ENCODE assay signal across 9 mouse cellular contexts in genomic region chr10:39470321-39470720, GRCm38 (mm10).
A peak's percentile ranks its signal among the peaks of the same experiment; 100 is the strongest.
DNase-seq lines count a peak whose midpoint lies in the region; ATAC-seq lines count a peak whose summit lies in the region.
"Had no signal": no experiment of that assay in that cellular context is flagged by ENCODE, and none has a peak within 500 bp of the region (broad histone marks: within the 10 kb centered on the region; RNA-seq: fewer than 3 reads in every experiment).

No protein-coding gene starts in this region.

- DNase-seq in ovary, adult 18-20 months (ENCODE audit: low spot score): peak; percentile 45
- DNase-seq in ovary, postnatal 36 days (ENCODE audit: low spot score): no peak
- peak; percentile 59 for DNase-seq in adrenal gland, postnatal 14 days
- DNase-seq in gastrocnemius, postnatal 36 days: peak; percentile 50 to 67
- peak; percentile 44 to 65 for DNase-seq in natural killer cell, adult 2 months (ENCODE audit: low spot score in 2 of 2)
- DNase-seq in B cell, adult 2 months: no peak
- DNase-seq: cerebellum, postnatal 14 days; layer of hippocampus, postnatal 36 days had no signal

- no peak overlapping the region for H3K9ac ChIP-seq in hindbrain, embryonic 12.5 days

- no peak overlapping the region for H3K4me2 ChIP-seq in hindbrain, embryonic 12.5 days (replicated peaks)

- ATAC-seq in hindbrain, embryonic 12.5 days (ENCODE audit: low FRiP score): no peak

- H3K4me3 ChIP-seq in hindbrain, embryonic 12.5 days: no peak overlapping the region

- peaks cover 28% of the 10 kb centered on the region for H3K4me1 ChIP-seq in hindbrain, embryonic 12.5 days

- no peaks in the 10 kb centered on the region for H3K36me3 ChIP-seq in hindbrain, embryonic 12.5 days

- no peaks in the 10 kb centered on the region for H3K27me3 ChIP-seq in hindbrain, embryonic 12.5 days

- H3K27ac ChIP-seq in hindbrain, embryonic 12.5 days: no peak overlapping the region

- WGBS in hindbrain, embryonic 12.5 days: 85% methylated on average over 7 of the region's 7 CpGs

- intact Hi-C loops in gastrocnemius, postnatal 36 days (cut with DNase I): no loop called here

- no peaks in the 10 kb centered on the region for H3K9me3 ChIP-seq in hindbrain, embryonic 12.5 days (replicated peaks)

Comparison
In these comparisons a context has a peak if more than half of its experiments do, and no peak if none do; other contexts are left out.
1. DNase-seq: peak in ovary, adult 18-20 months (single experiment), adrenal gland, postnatal 14 days (single experiment), gastrocnemius, postnatal 36 days (2 of 2) and natural killer cell, adult 2 months (2 of 2); none in ovary, postnatal 36 days (single experiment) and B cell, adult 2 months (0 of 2).